Mouse (Mus musculus) thymus, adult 18-20 months (tissue): Measurements from ENCODE around the gene Scgb2b2.

Experiments
- DNase-seq, 2 experiments: peaks; one replicate each; pipeline ENCODE4 v3.0.0; 2022; ENCODE audit warnings: mixed read lengths in 2 of 2

Gene Scgb2b2

DNA sequence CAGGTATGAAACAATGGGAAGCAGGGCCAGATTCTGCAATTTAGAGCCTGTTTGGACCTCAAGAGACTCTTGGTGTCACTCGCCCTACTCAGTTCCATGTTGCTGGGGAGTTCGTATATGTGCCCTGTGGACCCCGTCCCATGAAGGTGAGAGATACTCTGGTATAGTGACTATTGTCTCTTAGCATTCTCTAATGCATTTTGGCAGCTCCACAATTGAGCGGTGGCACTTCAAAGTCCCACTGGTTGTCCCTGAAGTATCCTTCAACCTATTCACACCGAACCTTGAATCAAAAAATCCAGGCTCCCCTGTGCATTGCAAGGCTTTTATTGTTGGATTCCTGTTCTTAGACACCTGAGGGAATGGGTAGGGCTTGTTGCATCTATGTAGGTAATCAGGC, at the start of gene Scgb2b2:
Gene Scgb2b2 (plus strand): TSS at position 301 of the 400 bp plus-strand sequence.
- DNase-seq = no peak

DNA sequence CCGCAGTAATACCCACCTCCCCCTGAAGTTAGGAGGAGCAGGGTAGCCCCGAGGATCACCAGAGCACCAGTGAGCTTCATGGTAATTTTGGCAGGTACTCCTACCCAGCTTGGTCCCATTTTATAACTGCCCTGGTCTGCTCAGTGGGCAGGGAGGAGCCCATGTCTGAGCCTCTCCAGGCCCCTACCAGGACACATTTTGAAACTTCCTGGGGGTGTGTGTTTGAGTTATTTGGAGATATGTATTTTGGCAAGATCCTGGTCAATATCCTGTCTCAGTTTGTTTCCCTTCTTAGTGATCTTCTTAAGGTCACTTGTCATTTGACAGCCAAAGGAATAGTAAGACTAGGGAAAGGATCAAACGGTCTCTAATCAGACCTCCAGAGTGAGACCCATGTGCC, 1.4 kb downstream of the Scgb2b2 start, which contains the start of gene Scgb1b2:
Gene Scgb1b2 (minus strand): TSS at position 101 of the 400 bp plus-strand sequence.
- DNase-seq = no peak
